Mouse (Mus musculus) cerebellum, adult 2 months (tissue): Measurements from ENCODE around the gene Pex5.

Source experiments
- CTCF ChIP-seq: fragments of 200-500 bp; IDR thresholded peaks from 2 replicates; pipeline ENCODE4 v1.5.1; 2011; ENCODE audit warnings: low read depth, mild to moderate bottlenecking, control low read depth, low read length, moderate library complexity, borderline replicate concordance; ENCODE audit not compliant: insufficient read depth
- POLR2A ChIP-seq: fragments of 200-500 bp; IDR thresholded peaks from 2 replicates; pipeline ENCODE4 v1.6.1; 2011; ENCODE audit warnings: low read length, control low read depth, borderline replicate concordance; ENCODE audit not compliant: insufficient read depth

DNA sequence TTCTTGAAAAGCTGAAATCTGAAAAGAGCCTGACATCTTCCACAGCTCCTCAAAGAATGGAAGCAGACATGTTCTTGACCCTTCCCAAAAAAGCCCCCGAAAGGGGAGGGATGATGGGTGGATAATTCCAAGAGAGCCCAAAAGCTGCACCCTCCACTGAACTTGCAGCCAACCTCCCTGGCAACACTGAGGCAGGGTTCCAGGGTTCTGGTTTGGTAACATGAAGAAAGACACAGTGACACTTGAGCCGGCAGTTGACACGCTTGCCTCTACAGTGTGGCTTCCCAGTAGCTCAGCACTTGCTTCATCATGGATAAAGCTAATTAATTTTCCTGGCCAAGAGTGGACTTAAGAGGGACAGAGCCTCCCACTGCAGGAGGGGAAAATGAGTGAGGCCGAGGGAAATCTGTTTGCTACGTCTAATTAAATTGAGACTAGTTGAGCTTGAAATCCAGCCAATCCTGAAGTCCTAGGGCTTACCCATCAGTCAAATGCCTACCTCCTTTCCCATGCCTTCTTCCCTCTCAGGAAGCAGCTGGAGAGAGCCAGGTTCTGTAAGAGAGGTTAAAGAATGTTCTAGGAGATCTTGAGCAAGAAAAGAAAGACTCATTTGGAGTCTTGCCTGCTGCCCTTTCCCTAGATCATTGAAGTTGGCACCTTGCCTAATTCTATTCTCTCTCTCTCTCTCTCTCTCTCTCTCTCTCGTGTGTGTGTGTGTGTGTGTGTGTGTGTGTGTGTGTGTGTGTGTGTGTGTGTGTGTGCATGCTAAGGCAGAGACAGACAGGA lies 13.1 kb upstream of the Pex5 start:
- no peak for TF ChIP-seq POLR2A
- no peak for TF ChIP-seq CTCF
